Mouse (Mus musculus): Measurements from ENCODE around the gene Ttyh1. TPM values are rescaled to one million over a fixed set of nuclear protein-coding genes. Genes with fewer than 3 reads are reported as not detected.

Gene Ttyh1
- polyA plus RNA-seq, 1 experiment: not detected

DNA sequence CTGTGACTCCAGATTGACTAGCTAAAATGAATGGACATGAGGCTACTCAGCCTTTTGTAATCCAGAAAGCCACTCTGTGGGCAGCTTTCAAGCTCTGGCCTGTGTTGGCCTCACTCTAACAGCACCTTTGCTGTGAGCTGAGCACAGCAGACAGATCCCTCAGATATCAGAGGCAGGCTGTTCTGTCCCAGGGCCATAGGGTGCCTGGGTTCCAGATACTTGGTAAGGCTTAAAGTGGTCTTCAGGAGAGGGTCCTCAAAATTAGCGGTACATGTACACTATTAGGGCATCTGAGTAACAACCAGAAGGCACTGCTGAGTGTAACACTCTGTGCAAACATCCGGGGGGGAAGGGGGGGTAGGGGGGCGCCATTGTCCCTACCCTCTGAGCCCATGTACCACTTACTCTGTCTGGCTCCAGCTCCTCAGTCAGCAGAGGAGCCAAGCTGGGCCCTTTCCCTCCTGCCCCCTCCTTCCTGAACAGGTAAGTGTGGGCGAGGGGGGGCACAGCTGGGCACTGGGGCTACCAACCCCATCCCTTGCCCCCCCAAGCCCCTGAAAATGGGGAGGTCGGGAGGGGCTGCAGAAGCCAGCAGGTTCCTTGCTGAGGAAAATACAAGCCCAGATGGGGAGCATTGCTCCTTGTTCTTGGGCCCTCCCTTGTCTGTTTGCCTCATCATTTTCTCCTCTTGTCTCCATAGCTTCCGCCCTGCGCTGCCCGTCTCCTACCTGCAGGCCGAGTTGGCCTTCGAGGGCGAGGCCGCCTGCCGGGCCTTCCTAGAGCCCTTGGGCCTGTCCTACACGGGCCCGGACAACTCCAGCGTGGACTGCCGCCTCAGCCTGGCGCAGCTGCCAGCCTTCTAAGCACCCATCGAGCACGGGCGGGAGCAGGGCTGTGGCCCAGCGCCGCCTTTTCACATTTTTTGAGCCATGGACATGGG, 27.3 kb downstream of the Ttyh1 start:
- Histone ChIP-seq H3K4me3 (ENCODE audit: insufficient read depth, low read length) (no peak overlapping the region), H3K4me1 (ENCODE audit: control insufficient read depth, insufficient read depth, low read length) (peaks cover 11% of the 10 kb centered on the region), H3K27ac (ENCODE audit: insufficient read depth, low read depth, low read length) (no peak overlapping the region)
- no peak for TF ChIP-seq CTCF (IDR thresholded peaks at IDR 0.05; ENCODE audit: low read depth, low read length)
- no peak for TF ChIP-seq POLR2A (IDR thresholded peaks at IDR 0.05; ENCODE audit: borderline replicate concordance, low read depth, low read length)

DNA sequence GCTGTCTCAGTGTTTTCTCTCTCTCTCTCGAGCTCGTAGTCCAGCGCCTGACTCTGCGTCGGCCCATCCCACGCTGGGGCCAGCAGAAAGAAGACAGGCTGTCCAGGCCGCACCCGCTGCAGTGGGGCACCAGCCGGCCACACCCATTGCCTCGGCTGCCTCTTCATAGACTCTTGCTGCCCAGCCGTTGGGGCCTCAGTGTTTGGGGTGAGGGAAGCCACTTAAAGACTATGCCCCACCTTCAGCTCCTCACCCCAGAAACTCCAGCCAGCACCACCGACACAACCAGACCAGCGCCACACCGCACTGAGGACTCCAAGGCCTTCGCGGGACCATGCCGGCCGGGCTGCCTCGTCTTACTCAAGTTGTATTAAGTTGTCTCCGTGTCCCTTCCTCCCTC, 28.2 kb downstream of the Ttyh1 start:
- H3K27ac ChIP-seq (ENCODE audit: insufficient read depth, low read depth, low read length): no peak overlapping the region
- peaks cover 11% of the 10 kb centered on the region for H3K4me1 ChIP-seq (ENCODE audit: control insufficient read depth, insufficient read depth, low read length)
- no peak overlapping the region for H3K4me3 ChIP-seq (ENCODE audit: insufficient read depth, low read length)
- TF ChIP-seq POLR2A (IDR thresholded peaks at IDR 0.05; ENCODE audit: borderline replicate concordance, low read depth, low read length): no peak
- TF ChIP-seq CTCF (IDR thresholded peaks at IDR 0.05; ENCODE audit: low read depth, low read length): no peak

DNA sequence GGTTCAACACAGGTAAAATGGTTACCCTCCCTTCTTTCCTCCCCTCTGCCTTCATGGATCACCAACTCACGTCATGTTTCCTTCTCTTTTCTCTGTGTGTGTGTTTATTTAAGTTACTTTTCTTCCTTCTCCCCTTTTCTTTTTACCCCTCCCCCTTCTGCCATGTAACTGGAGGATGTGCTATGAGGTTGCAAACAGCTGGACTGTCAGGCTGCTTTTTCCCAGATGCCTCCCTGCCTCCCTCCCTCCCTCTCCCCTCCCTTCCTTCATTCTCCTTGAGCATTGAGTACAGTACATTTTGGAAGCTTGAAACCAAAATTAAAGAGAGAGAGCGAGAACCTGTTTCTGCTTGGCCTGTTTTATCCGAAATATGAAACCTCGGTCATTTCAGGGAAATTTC, 28.6 kb downstream of the Ttyh1 start:
- H3K4me3 ChIP-seq (ENCODE audit: insufficient read depth, low read length): peak overlapping the region; percentile 84; the same call in 1 of the 2 replicates
- TF ChIP-seq CTCF (IDR thresholded peaks at IDR 0.05; ENCODE audit: low read depth, low read length) (no peak), POLR2A (IDR thresholded peaks at IDR 0.05; ENCODE audit: borderline replicate concordance, low read depth, low read length) (no peak)
- H3K4me1 ChIP-seq (ENCODE audit: control insufficient read depth, insufficient read depth, low read length): peaks cover 11% of the 10 kb centered on the region
- H3K27ac ChIP-seq (ENCODE audit: insufficient read depth, low read depth, low read length): no peak overlapping the region

DNA sequence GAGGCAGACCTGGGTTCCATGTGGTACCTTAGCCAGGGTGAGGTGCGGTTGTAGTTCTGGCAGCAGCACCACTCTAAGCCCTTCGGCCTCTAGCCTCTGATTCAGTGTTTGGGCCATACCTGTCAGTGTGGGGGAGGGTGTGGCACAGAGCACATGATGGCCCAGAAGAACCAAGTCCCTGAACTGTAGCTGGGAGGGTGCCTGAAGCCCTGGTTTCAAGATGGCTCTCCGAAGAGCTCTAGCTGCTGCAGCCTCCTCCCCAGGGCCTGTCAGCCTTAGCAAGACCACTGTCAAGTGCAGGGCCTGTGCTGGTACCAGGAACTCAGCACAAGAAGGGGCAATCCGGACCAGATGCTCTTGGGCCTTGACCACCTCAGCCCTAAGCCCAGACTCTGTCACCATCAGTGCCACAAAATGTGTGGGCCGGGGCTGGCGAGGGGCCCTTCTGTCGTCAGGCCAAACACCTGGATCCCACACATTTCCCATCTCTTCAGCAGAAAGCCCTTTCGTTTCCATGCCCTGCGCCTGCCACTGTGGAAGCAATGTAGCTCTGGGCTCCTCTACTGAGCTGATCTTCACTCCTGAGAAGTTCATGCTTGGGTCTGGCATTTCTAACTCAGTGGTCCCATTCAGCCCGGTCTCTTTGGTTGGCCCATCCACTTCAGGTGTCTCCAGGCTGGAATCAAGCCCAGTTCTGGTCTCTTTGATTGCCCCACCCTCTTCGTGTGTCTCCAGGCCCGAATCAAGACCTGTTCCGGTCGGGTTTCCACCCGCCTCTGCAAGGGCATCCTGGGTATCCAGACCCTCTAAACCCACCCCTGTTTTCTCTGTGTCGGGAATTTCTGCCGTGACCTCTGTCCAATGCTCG, 29.4 kb downstream of the Ttyh1 start:
- H3K4me3 ChIP-seq (ENCODE audit: insufficient read depth, low read length): peak overlapping the region; percentile 84
- peaks cover 11% of the 10 kb centered on the region for H3K4me1 ChIP-seq (ENCODE audit: control insufficient read depth, insufficient read depth, low read length)
- peak overlapping the region; percentile 94 for H3K27ac ChIP-seq (ENCODE audit: insufficient read depth, low read depth, low read length)
- no peak for TF ChIP-seq POLR2A (IDR thresholded peaks at IDR 0.05; ENCODE audit: borderline replicate concordance, low read depth, low read length)
- TF ChIP-seq CTCF (IDR thresholded peaks at IDR 0.05; ENCODE audit: low read depth, low read length): no peak

DNA sequence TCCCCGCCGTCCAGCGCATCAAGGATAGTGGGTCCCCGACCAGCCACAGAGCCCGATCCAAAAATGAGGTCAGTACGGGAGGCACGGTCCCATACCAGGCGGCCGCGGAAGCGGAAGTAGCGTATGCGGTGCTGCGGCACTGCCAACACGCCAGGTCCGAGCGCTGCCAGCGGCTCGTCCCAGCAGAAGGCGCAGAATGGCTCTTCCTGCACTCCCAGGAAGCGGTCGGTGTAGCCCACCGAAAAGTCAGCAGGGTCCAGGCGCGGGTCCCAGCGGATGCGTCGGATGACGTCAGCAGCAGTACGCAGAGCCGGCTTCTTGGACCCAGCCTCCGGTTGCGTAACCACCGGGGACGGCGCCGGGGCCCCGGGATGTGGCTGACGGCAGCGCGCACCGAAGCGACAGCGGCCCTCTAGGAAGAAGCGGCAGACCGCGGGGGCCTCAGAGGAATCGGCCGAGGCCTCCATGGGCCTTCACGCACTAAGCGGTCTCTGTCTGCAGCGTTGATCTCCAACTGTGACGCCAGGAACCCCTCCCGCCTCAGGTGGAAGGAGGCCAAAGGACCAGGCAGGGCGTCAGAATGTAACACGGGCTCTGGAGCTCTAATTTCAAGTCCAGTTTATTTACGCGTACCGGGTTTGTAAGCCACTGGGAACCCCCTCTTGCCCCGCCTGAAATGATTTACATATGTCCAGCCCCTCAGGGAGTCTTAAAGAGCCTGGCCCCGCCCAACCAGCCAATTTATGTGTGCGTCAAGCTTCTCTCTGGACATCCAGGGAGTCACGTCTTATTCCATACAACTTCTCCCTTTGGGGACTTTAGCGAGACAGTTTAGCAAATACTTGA, 30.2 kb downstream of the Ttyh1 start:
- Histone ChIP-seq H3K4me3 (ENCODE audit: insufficient read depth, low read length) (peak overlapping the region; percentile 84), H3K4me1 (ENCODE audit: control insufficient read depth, insufficient read depth, low read length) (peaks cover 11% of the 10 kb centered on the region), H3K27ac (ENCODE audit: insufficient read depth, low read depth, low read length) (peak overlapping the region; percentile 94)
- TF ChIP-seq POLR2A (IDR thresholded peaks at IDR 0.05; ENCODE audit: borderline replicate concordance, low read depth, low read length) (no peak), CTCF (IDR thresholded peaks at IDR 0.05; ENCODE audit: low read depth, low read length) (no peak)

DNA sequence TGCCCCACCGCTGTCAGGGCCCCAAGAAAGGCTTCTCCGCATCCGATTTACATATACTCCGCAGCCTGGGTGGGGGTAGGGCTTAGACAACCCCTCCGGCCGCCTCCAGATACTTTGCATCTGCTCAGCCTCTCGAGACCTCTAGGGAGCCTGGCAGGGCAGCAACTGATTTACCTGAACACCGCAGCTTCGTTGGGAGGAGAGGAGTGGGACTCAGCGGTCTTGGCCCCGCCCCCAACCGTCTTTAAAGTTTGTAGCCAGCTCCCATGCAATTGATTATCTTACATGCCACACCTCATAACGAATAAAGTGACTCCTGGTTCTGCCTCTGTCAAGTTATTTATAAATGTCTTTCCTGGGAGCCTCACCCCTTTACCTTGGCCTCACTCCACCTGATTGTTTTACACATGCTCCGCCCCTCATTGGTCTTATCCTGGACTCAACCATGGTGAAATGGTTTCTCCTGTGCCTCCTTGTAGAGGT, 30.9 kb downstream of the Ttyh1 start, which contains the start of gene Leng9:
Leng9 (minus strand) TSS at position 316 of the 483 bp plus-strand sequence.
- Histone ChIP-seq H3K4me1 (ENCODE audit: control insufficient read depth, insufficient read depth, low read length) (peaks cover 11% of the 10 kb centered on the region), H3K4me3 (ENCODE audit: insufficient read depth, low read length) (peak within 1 kb of the TSS; percentile 84), H3K27ac (ENCODE audit: insufficient read depth, low read depth, low read length) (peak within 1 kb of the TSS; percentile 94)
- TF ChIP-seq CTCF (IDR thresholded peaks at IDR 0.05; ENCODE audit: low read depth, low read length) (no peak), POLR2A (IDR thresholded peaks at IDR 0.05; ENCODE audit: borderline replicate concordance, low read depth, low read length) (no peak)

DNA sequence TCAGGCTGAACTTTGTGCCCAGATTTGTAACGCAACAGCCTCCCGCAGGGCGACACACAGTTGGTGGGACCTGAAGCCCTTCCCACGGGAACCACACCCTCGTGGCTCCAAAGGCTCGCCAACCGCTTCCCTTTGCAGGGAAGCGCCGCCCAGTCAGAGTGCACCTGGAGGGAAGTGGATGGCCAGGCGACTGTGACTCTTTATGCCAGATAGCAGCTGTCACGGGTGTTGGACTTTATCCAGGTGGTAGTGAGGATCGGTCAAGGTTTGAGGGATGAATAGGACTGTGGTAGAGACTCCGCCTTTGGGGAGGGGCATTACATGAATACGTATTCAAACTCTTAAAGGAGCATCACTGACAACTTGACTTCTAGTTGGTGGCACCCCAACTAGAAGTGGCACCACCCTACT, 31.6 kb downstream of the Ttyh1 start:
- TF ChIP-seq POLR2A (IDR thresholded peaks at IDR 0.05; ENCODE audit: borderline replicate concordance, low read depth, low read length) (no peak), CTCF (IDR thresholded peaks at IDR 0.05; ENCODE audit: low read depth, low read length) (no peak)
- no peak overlapping the region for H3K27ac ChIP-seq (ENCODE audit: insufficient read depth, low read depth, low read length)
- H3K4me3 ChIP-seq (ENCODE audit: insufficient read depth, low read length): peak overlapping the region; percentile 84
- H3K4me1 ChIP-seq (ENCODE audit: control insufficient read depth, insufficient read depth, low read length): peaks cover 11% of the 10 kb centered on the region

DNA sequence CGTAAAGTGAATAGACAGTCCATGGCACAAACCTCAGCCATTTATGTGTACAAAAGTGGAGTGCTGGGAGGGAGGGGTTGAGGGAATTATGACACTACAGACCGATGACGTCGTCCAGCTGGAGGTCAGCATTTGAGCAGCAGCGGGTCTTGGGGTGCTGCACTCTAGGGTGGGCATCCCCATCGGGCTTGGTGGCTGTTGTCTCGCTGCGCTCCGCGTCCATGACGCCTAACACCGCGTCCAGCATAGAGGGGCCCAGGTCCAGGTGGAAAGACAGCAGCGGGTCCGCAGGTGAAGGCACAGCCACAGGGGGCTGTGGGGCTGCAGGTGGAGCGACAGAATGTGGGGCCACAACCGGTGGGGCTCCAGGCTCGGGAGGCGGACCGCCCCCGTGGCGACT, 32.0 kb downstream of the Ttyh1 start:
- no peak overlapping the region for H3K27ac ChIP-seq (ENCODE audit: insufficient read depth, low read depth, low read length)
- TF ChIP-seq CTCF (IDR thresholded peaks at IDR 0.05; ENCODE audit: low read depth, low read length): no peak
- no peak for TF ChIP-seq POLR2A (IDR thresholded peaks at IDR 0.05; ENCODE audit: borderline replicate concordance, low read depth, low read length)
- peak overlapping the region; percentile 84 for H3K4me3 ChIP-seq (ENCODE audit: insufficient read depth, low read length)
- H3K4me1 ChIP-seq (ENCODE audit: control insufficient read depth, insufficient read depth, low read length): peaks cover 11% of the 10 kb centered on the region

DNA sequence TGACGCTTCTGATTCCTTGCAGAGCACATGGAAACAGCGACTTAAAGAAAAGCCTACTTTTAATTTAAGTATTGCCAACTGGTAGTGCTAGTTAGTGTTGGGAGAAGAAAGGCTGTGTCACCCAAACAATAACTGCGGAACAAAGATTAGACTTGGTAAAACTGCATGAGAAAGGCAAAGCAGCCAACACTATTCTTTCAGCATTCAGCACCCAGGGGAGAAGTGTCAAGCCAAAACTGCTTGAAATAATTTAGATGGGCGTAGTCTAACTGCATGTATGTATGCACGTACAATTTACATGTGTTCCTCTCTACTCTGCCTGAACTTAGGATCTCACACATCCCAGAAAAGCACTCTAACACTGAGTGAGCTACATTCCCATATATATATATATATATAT, 35.1 kb downstream of the Ttyh1 start:
- Histone ChIP-seq H3K27ac (ENCODE audit: insufficient read depth, low read depth, low read length) (no peak overlapping the region), H3K4me1 (ENCODE audit: control insufficient read depth, insufficient read depth, low read length) (peaks cover 4% of the 10 kb centered on the region; the same call in 1 of the 2 replicates), H3K4me3 (ENCODE audit: insufficient read depth, low read length) (no peak overlapping the region)
- TF ChIP-seq CTCF (IDR thresholded peaks at IDR 0.05; ENCODE audit: low read depth, low read length): no peak
- no peak for TF ChIP-seq POLR2A (IDR thresholded peaks at IDR 0.05; ENCODE audit: borderline replicate concordance, low read depth, low read length)
